Mouse (Mus musculus): ENCODE data around the gene Mau2. TPM values are rescaled to one million over a fixed set of nuclear protein-coding genes. Genes with fewer than 3 reads are reported as not detected.

Mau2 gene
- 106 TPM for polyA plus RNA-seq (2017; shearing (Covaris generic))

DNA sequence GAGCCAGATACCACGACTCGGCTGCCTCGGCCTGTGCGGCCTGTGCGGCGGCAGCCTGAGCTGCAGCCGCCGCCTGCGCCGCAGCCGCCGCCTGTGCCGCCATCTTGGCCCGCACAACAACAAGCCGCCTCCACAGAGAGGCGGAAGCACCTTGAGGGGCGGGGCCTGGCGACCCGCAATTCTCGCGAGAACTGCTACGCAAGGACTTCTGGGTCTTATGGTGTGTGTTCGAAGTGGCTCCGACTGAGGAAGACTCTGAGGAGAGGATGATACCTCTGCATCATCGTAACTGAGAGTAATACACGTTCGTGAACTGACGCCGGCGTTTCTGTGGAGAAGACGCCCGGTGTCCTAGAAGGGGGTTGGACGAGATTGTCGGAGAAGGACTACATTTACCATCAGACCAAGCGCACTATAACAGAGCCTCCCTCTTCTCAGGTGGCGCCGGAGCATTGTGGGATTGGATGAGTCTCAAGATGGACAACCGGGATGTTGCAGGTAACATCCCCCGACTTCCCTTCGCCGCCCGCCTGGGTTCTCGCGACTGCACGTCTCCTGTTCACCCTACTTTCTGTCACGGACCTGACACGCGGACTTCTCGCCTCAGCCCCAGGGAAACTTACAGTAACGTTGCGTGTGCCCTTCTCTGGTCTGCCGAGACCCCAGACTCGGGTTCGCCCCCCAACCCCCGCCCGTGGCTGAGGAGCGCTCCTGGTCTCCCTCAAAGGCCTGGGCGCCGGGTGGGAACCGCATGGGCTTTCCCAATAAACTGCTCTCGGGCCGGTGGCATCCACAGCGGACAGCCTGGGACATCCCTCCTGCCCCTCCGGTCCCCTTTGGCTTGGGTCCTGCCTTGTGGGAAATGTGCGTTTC, at the start of gene Mau2, which contains the start of gene Sugp1:
Gene Mau2, minus strand, starts transcription at position 152 of the 873 bp plus-strand sequence.
Gene Sugp1, plus strand, starts transcription at position 231 of the 873 bp plus-strand sequence.

DNA sequence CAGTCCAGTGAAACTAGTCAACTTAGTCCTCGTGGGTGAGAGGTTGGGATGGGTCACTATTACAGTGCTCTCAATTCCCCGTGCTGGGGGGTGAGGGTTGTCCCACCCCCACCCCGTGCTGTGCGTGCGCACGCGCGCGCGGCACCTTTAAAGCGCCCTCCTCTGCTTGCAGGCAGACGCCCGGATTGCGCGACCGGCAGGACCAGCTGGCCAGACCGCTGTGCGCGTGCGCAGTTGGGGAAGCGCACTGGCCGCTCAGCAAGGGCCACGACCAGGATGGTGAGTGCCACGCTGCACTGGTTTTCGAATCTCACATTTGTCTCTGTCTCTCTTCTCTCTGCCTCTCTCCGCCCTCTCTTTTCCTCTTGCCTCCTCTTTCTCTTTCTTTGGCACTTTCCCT, 40.8 kb upstream of the Mau2 start, which contains the start of gene Hapln4:
Gene Hapln4, plus strand, starts transcription at position 173 of the 400 bp plus-strand sequence.

DNA sequence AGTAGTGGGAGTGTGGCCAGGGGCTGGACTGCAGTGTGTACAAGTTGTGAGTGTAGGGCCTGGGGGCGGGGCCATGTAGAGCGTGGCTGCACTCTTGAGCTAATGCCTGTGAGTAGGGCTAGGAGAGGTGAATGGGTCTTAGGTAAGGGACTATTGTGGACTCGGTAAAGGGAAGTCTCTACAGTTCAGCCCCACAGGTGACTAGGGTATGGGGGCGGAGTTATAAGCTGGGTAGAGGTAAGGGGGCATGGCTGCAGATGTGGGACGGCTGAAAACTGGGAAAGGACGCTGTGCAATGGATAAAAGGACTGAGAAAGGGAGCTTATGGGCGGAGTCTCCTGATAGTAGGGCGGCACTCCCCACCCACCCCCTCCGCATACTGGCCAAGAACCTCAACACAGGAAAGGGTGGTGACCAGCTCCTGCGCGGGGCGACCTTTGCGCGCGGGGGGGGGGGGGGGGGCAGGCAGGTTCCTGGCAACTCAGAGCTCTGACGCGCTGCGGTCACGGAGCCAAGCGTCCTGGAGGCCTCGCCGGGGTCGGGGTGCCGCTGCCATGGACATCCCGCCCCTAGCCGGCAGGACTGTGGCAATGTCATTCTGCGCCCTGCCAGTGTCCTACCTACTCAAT, 30.0 kb upstream of the Mau2 start, which contains the start of gene Tm6sf2:
Gene Tm6sf2, plus strand, starts transcription at position 484 of the 629 bp plus-strand sequence.

DNA sequence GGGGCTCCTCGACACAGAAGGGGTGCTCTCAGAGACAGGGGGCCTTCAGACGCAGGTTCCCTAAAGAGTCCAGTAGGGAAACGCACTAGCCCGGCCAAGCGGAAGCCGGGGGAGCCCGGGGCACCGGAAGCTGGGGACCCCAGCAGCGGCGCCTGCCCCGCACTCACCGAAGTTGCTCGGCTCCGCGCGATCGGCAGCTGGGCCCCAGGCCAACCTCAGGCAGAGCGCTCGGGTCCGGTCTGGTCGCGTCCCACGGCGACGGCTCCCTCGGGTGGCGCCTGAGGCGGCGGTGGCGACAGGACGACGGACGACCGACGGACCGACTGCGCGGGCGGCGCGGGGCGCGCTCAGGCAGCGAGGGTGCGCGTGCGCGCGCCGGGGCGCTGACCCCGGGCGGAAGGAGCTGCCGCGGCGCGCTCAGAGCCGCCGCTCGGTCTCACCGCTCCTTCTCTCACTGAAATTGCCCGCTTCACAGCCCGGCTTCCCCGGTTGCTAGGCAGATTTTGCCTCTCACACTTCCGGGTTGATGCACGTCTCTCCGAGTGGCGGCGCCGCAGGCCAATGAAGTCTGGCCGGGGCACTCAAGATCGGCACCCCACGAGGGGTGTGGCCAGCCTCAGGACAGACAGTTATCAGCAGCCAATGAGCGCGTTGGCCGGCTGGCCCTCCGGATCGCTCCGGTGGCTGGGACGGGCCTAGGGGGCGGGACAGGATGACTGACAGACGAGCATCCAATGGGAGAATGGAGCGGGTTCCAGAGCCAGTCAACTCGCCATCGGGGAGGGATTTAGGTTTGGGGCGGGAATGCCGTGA, 46.6 kb downstream of the Mau2 start, which contains the start of gene Gatad2a:
Gene Gatad2a, minus strand, starts transcription at position 609 of the 813 bp plus-strand sequence.

Other genes with a start within 250 kb of the Mau2 start
- 148 TPM for gene Gmip, start 234.1 kb downstream of the Mau2 start, polyA plus RNA-seq (2017; shearing (Covaris generic))
- 0.15 TPM for gene Lpar2, start 220.3 kb downstream of the Mau2 start, polyA plus RNA-seq (2017; shearing (Covaris generic))
- gene Pbx4, start 210.2 kb downstream of the Mau2 start, polyA plus RNA-seq (2017; shearing (Covaris generic)): 11.3 TPM
- gene Cilp2, start 155.0 kb downstream of the Mau2 start, polyA plus RNA-seq (2017; shearing (Covaris generic)): not detected
- 1.2 TPM for gene Tssk6, start 140.6 kb downstream of the Mau2 start, polyA plus RNA-seq (2017; shearing (Covaris generic))
- gene Ndufa13, start 140.2 kb downstream of the Mau2 start, polyA plus RNA-seq (2017; shearing (Covaris generic)): 100 TPM
- not detected for gene Yjefn3, start 140.0 kb downstream of the Mau2 start, polyA plus RNA-seq (2017; shearing (Covaris generic))
- 124 TPM for gene Gatad2a, start 46.4 kb downstream of the Mau2 start, polyA plus RNA-seq (2017; shearing (Covaris generic))
- 44.5 TPM for gene Sugp1, start 79 bp upstream of the Mau2 start, polyA plus RNA-seq (2017; shearing (Covaris generic))
- gene Tm6sf2, start 30.2 kb upstream of the Mau2 start, polyA plus RNA-seq (2017; shearing (Covaris generic)): not detected
- gene Hapln4, start 40.7 kb upstream of the Mau2 start, polyA plus RNA-seq (2017; shearing (Covaris generic)): not detected
- gene Ncan, start 78.1 kb upstream of the Mau2 start, polyA plus RNA-seq (2017; shearing (Covaris generic)): not detected
- 36.9 TPM for gene Nr2c2ap, start 88.6 kb upstream of the Mau2 start, polyA plus RNA-seq (2017; shearing (Covaris generic))
- 19.6 TPM for gene Rfxank, start 96.4 kb upstream of the Mau2 start, polyA plus RNA-seq (2017; shearing (Covaris generic))
- gene Borcs8, start 96.8 kb upstream of the Mau2 start, polyA plus RNA-seq (2017; shearing (Covaris generic)): 38.5 TPM
- gene Mef2b, start 97.0 kb upstream of the Mau2 start, polyA plus RNA-seq (2017; shearing (Covaris generic)): 1.3 TPM
- 39.6 TPM for gene Tmem161a, start 129.6 kb upstream of the Mau2 start, polyA plus RNA-seq (2017; shearing (Covaris generic))
- 8.4 TPM for gene Slc25a42, start 169.6 kb upstream of the Mau2 start, polyA plus RNA-seq (2017; shearing (Covaris generic))
- gene Sugp2, start 191.5 kb upstream of the Mau2 start, polyA plus RNA-seq (2017; shearing (Covaris generic)): 27.2 TPM
- gene Armc6, start 191.7 kb upstream of the Mau2 start, polyA plus RNA-seq (2017; shearing (Covaris generic)): 7.6 TPM
- 0.54 TPM for gene Homer3, start 240.1 kb upstream of the Mau2 start, polyA plus RNA-seq (2017; shearing (Covaris generic))

Measured in effector memory CD4-positive, alpha-beta T cell, adult 5 months (primary cell).